Mouse (Mus musculus) bone marrow, adult 2 months (tissue): Measurements from ENCODE around the gene Srrm3. TPM values are rescaled to one million over a fixed set of nuclear protein-coding genes. Genes with fewer than 3 reads are reported as not detected.

Experiments used
- H3K27ac ChIP-seq: fragments of 200-500 bp; 2 replicates; pipeline ENCODE4 v1.5.1; 2012; ENCODE audit warnings: low read depth, mild to moderate bottlenecking, control low read depth, inconsistent platforms, low read length; ENCODE audit not compliant: control insufficient read depth, poor library complexity, insufficient read depth
- H3K4me1 ChIP-seq: fragments of 200-500 bp; 2 replicates; pipeline ENCODE4 v1.6.1; 2011; ENCODE audit warnings: low read length; ENCODE audit not compliant: control insufficient read depth, insufficient read depth
- H3K4me3 ChIP-seq: fragments of 200-500 bp; replicated peaks from 2 replicates; pipeline ENCODE3; 2011; ENCODE audit warnings: mild to moderate bottlenecking, low read depth, low read length, control low read depth; ENCODE audit not compliant: control insufficient read depth
- CTCF ChIP-seq: fragments of 200-500 bp; IDR thresholded peaks from 2 replicates; pipeline ENCODE4 v1.5.1; 2011; ENCODE audit warnings: low read length, control low read depth; ENCODE audit not compliant: control insufficient read depth, insufficient read depth
- POLR2A ChIP-seq: fragments of 200-500 bp; IDR thresholded peaks from 2 replicates; pipeline ENCODE4 v1.6.1; 2011; ENCODE audit warnings: low read depth, mild to moderate bottlenecking, control low read depth, low read length, borderline replicate concordance; ENCODE audit not compliant: control insufficient read depth
- WGBS: fragments of 180-500 bp; shearing (Covaris S2); methylation state at CpG from one replicate; pipeline ENCODE4 v1.1.7; 2018; 5-methylcytosine and 5-hydroxymethylcytosine counted together
- polyA plus RNA-seq: library from polyadenylated mRNA; stranded (reverse); fragments of >200 nt; gene quantifications from 2 replicates; pipeline ENCODE4 v1.2.4, GENCODE M21; 2011; ENCODE audit warnings: low replicate concordance; ENCODE audit not compliant: missing spikeins, insufficient read depth, insufficient read length

Gene Srrm3
- polyA plus RNA-seq, 1 experiment, result not detected

DNA sequence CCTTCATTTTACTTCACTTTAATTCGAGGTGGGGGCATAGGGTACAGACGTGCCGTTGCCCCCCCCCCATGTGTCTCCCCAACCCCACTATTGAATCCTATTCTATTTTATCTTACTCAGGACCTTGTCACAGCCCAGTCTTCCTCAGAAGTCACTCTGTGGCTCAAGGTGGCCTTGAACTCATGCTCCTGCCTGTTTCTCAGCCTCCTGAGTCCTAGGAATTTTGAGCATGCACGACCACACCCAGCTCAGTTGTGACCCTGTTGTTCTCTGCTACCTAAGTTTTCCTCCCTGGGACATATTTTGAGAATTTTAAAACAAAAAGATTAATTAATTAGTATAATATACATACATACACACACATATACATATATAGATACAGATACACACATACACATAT is 3.0 kb upstream of the Srrm3 start:
- no peak for TF ChIP-seq POLR2A
- TF ChIP-seq CTCF, result no peak
- H3K4me3 ChIP-seq, result no peak overlapping the region
- no peaks in the 10 kb centered on the region for H3K4me1 ChIP-seq
- H3K27ac ChIP-seq, result no peak overlapping the region
- WGBS, result 67% methylated on average over 4 of the region's 4 CpGs

DNA sequence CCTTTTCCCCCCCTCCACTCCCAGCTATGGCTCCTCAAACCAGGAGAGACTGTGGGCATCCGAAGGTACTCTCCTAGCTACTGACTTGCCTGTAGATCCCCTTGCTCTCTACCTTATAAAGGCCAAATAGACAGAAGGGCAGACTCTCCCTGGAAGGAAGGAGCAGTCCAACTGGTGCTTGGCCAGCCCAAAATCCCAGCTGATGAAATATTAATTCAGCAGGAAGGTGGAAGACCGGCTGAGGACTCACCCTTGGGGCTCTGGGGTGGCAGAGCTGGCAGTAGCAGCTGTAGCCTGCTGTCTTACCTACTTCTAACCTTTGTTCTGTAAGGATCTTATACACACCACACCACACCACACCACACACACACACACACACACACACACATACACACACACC is 2.0 kb upstream of the Srrm3 start:
- WGBS, result 55% methylated on average over 2 of the region's 2 CpGs
- TF ChIP-seq CTCF (no peak), POLR2A (no peak)
- H3K27ac ChIP-seq, result no peak overlapping the region
- H3K4me1 ChIP-seq, result no peaks in the 10 kb centered on the region
- H3K4me3 ChIP-seq, result no peak overlapping the region

DNA sequence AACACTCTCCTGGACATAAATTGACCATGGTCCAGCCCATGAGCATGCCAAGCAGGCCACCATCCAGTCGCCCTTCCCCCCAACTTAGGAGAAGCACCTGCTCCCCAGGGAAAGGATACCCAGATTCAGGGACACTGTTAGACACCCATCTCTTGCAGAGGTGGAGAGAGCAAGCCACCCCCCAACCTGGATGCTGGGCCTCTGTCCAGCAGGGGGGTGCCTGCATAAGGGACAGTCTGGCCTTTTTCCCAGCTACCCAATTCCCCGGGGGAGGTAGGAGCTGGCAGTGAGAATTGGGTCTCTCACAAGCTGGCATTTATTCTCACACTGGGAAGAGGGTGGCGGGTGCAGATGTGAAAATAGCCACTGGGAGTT is 560 bp downstream of the Srrm3 start:
- TF ChIP-seq POLR2A (no peak), CTCF (no peak)
- H3K4me1 ChIP-seq, result no peaks in the 10 kb centered on the region
- no peak overlapping the region for H3K4me3 ChIP-seq
- 49% methylated on average over 3 of the region's 3 CpGs for WGBS
- no peak overlapping the region for H3K27ac ChIP-seq

DNA sequence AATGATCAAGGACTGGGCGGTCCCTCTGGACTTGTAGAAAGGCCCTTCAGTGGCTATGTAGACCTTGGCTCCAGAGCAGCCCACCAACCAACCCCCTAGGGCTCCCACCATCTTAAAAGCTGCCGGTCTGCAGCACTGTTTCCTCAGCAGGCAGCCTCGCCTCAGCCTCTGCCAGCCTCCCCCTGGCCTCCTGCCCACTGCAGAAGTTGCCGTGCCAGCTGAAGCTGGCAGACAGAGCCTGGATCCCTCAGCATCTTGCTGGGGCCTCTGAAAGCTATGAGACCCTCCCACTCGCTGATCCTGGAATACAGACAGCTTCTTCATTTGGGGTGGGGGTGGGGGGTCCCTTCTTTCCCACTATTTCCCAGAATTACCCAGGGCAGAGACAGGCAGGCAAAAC is 6.3 kb downstream of the Srrm3 start:
- no peak overlapping the region for H3K4me3 ChIP-seq
- H3K27ac ChIP-seq, result no peak overlapping the region
- TF ChIP-seq CTCF (no peak), POLR2A (no peak)
- WGBS, result 55% methylated on average over 5 of the region's 5 CpGs
- no peaks in the 10 kb centered on the region for H3K4me1 ChIP-seq

DNA sequence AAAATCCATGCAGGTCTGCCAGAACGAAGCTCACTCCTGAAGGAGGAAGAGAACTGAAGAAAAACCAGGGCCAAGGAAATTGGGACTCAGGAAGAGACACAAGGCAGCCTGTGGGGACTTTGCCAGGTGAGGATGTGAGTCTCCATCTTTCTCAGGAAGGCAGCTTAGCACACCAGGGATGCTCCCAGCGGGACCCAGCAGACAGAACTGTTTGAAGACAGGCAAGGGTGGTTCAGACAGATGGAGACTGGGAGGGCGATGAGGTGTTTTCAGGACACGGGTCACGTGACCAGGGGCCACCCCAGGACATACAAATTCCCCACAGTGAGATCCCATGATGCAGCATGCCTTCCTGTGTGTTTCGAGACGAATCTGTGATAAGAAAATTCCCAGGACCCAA is 11.8 kb downstream of the Srrm3 start:
- TF ChIP-seq POLR2A, result no peak
- no peak for TF ChIP-seq CTCF
- no peak overlapping the region for H3K4me3 ChIP-seq
- WGBS, result 43% methylated on average over 7 of the region's 7 CpGs
- H3K27ac ChIP-seq, result no peak overlapping the region
- H3K4me1 ChIP-seq, result no peaks in the 10 kb centered on the region

DNA sequence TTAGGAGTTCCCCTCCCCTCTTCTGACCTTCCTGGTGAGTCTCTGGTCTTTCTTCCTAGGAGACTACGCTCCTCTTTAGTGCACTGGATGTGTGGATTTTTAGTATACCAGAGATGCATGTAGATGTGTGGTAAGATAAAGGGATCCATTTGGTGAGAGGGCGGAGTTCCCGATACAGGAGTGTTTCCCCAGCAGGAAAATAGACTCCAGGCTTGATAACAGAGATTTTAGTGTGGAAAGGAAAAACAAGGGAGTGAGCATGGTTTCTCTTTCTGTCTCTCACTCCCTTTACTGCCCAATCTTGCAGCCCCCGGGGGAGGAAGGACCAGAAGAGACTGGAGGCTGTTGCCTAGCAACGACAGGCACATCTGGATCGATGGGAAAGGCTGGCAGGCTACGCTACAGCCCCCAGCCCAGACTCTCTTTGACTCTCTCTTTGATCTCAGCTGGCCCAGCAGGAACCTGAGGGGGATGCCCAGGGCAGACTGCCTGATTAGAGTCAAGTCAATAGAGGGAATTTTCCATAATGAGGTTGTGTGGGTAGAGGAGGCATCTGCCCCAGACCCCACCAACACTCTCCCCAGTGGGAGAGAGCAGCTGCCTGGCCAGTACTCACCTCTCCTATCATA is 15.7 kb downstream of the Srrm3 start:
- 25% methylated on average over 7 of the region's 7 CpGs for WGBS
- no peaks in the 10 kb centered on the region for H3K4me1 ChIP-seq
- no peak overlapping the region for H3K4me3 ChIP-seq
- TF ChIP-seq POLR2A, result no peak
- no peak for TF ChIP-seq CTCF
- no peak overlapping the region for H3K27ac ChIP-seq

DNA sequence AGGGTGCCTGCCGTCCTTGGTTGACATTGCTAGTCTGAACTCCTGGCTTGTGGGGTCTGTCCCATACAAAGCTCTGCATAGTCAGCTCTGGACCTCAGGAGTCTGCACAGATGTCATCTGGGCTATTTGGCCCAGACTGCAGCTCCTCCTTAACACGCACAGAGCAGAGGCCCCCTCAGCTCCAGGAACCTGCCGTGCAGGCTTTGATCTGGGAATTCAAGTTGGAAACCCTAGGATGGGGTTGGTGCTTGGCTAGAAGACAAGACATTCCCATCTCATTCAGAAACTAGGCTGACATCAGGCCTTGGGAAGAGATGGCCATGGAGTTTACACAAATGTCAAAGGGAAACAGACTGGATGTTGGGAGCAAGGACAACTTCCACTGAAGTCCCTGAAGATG is 17.8 kb downstream of the Srrm3 start:
- WGBS, result 51% methylated on average over 3 of the region's 3 CpGs
- Histone ChIP-seq H3K4me3 (no peak overlapping the region), H3K4me1 (no peaks in the 10 kb centered on the region), H3K27ac (no peak overlapping the region)
- TF ChIP-seq POLR2A, result no peak
- TF ChIP-seq CTCF, result no peak

DNA sequence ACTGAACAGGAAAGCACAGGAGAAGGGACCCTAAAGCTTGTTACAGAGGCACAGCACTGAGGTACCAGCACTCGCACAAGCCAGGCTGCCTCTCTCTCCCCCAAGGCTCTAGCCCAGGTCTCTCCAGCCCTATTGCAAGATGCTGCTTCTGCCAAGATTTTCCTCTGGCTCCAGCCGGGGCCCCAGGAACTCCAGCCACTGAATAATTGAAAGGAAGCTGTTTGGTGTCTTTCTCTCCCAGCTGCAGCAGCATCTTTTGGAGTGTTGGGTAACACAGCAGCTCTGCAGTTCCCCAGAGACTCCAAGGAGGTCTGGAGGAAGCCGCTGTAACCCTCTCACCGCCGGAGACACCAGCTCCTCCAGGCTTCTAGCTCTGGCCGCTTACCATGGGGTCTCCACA is 19.5 kb downstream of the Srrm3 start:
- H3K27ac ChIP-seq, result no peak overlapping the region
- 38% methylated on average over 6 of the region's 6 CpGs for WGBS
- H3K4me3 ChIP-seq, result no peak overlapping the region
- TF ChIP-seq POLR2A, result no peak
- TF ChIP-seq CTCF, result no peak
- no peaks in the 10 kb centered on the region for H3K4me1 ChIP-seq

DNA sequence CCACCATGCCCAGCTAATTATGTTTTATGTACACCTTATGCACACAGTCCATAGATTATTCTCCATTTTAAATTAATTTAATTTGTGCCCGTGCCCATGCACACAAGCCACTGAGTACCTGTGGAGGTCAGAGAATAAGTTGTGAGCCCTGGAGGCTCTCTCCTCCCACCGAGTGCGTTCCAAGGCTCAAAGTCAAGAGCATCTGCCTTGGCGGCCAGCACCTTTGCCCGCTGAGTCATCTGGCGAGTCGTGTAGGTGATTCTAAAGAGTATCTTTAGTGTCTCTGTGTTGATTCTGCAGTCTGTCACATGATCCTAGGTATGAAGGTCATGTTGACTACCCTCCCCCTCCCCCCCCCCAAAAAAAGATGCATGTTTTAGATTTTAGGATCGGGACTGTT is 22.7 kb downstream of the Srrm3 start:
- TF ChIP-seq POLR2A (no peak), CTCF (no peak)
- H3K27ac ChIP-seq, result no peak overlapping the region
- H3K4me3 ChIP-seq, result no peak overlapping the region
- H3K4me1 ChIP-seq, result no peaks in the 10 kb centered on the region
- 80% methylated on average over 8 of the region's 8 CpGs for WGBS
